Mouse (Mus musculus) forebrain, embryonic 10.5 days (tissue): ENCODE results near the gene Heatr5a. TPM values are rescaled to one million over a fixed set of nuclear protein-coding genes. Genes with fewer than 3 reads are reported as not detected.

Source experiments
- DNase-seq: peaks from one replicate; pipeline ENCODE4 v3.0.0-alpha.2; 2017; ENCODE audit warnings: low spot score; ENCODE audit errors: extremely low spot score
- H3K27ac ChIP-seq: fragments of 300-500 bp; sonication (generic); 2 replicates; pipeline ENCODE4 v1.5.1; 2016; ENCODE audit warnings: mild to moderate bottlenecking
- H3K27me3 ChIP-seq: fragments of 300-500 bp; sonication (generic); 2 replicates; pipeline ENCODE4 v1.6.1; 2016; ENCODE audit warnings: mild to moderate bottlenecking; ENCODE audit not compliant: poor library complexity, severe bottlenecking
- H3K36me3 ChIP-seq: fragments of 300-500 bp; sonication (generic); replicated peaks from 2 replicates; pipeline ENCODE4 v1.6.1; 2016; ENCODE audit warnings: mild to moderate bottlenecking, moderate library complexity
- H3K4me1 ChIP-seq: fragments of 300-500 bp; sonication (generic); 2 replicates; pipeline ENCODE4 v1.6.1; 2016
- H3K4me3 ChIP-seq: fragments of 300-500 bp; sonication (generic); 2 replicates; pipeline ENCODE4 v1.5.1; 2016; ENCODE audit warnings: mild to moderate bottlenecking, moderate library complexity
- H3K9me3 ChIP-seq: fragments of 300-500 bp; sonication (generic); 2 replicates; pipeline ENCODE4 v1.6.1; 2016; ENCODE audit warnings: mild to moderate bottlenecking, moderate library complexity
- WGBS: fragments of 180-500 bp; shearing (Covaris S2); methylation state at CpG from one replicate; pipeline ENCODE4 v1.1.7; 2016; 5-methylcytosine and 5-hydroxymethylcytosine counted together
- polyA plus RNA-seq: library from polyadenylated mRNA; unstranded; fragments of >200 nt; fragmentation: Nextera tagmentation; extraction: Ambion mirVana; gene quantifications from 2 replicates; pipeline ENCODE4 v1.2.1, GENCODE M21; 2016

Heatr5a gene
- polyA plus RNA-seq, 1 experiment from 2014 or later, result 14.5 TPM

GRCm38 (mm10) chr12:51967915-51968595 is 3.1 kb downstream of the Heatr5a start:
- WGBS, result 91% methylated on average over 9 of the region's 9 CpGs
- no peak for DNase-seq
- Histone ChIP-seq H3K4me3 (no peak overlapping the region), H3K27ac (no peak overlapping the region), H3K36me3 (no peaks in the 10 kb centered on the region), H3K4me1 (peaks cover 18% of the 10 kb centered on the region), H3K9me3 (peaks cover 3% of the 10 kb centered on the region; the same call in 1 of the 2 replicates), H3K27me3 (no peaks in the 10 kb centered on the region)

- Histone ChIP-seq H3K4me1 (peaks cover 5% of the 10 kb centered on the region; the same call in 1 of the 2 replicates), H3K27ac (no peak overlapping the region), H3K9me3 (no peaks in the 10 kb centered on the region), H3K36me3 (peaks cover 68% of the 10 kb centered on the region), H3K27me3 (no peaks in the 10 kb centered on the region), H3K4me3 (no peak overlapping the region)
- no peak for DNase-seq
- 93% methylated on average over 6 of the region's 6 CpGs for WGBS
Measured at GRCm38 (mm10) chr12:51957626-51958025, 13.5 kb downstream of the Heatr5a start.

GRCm38 (mm10) chr12:51952309-51952708 is 18.8 kb downstream of the Heatr5a start:
- peaks cover 87% of the 10 kb centered on the region for H3K36me3 ChIP-seq

GRCm38 (mm10) chr12:51947498-51947945 is 23.6 kb downstream of the Heatr5a start:
- 90% methylated on average over 10 of the region's 10 CpGs for WGBS
- H3K4me3 ChIP-seq, result no peak overlapping the region
- peaks cover 4% of the 10 kb centered on the region; the same call in 1 of the 2 replicates for H3K9me3 ChIP-seq
- no peak overlapping the region for H3K27ac ChIP-seq
- no peaks in the 10 kb centered on the region for H3K27me3 ChIP-seq
- H3K4me1 ChIP-seq, result peaks cover 13% of the 10 kb centered on the region; the same call in 1 of the 2 replicates
- DNase-seq, result no peak
- peaks cover 69% of the 10 kb centered on the region for H3K36me3 ChIP-seq

More at GRCm38 (mm10) chr12:51952309-51952708, 18.8 kb downstream of the Heatr5a start:
- DNase-seq, result no peak
- peaks cover 5% of the 10 kb centered on the region; the same call in 1 of the 2 replicates for H3K4me1 ChIP-seq
- 88% methylated on average over 10 of the region's 10 CpGs for WGBS
- no peaks in the 10 kb centered on the region for H3K27me3 ChIP-seq
- no peak overlapping the region for H3K27ac ChIP-seq
- H3K4me3 ChIP-seq, result no peak overlapping the region
- peaks cover 4% of the 10 kb centered on the region; the same call in 1 of the 2 replicates for H3K9me3 ChIP-seq

GRCm38 (mm10) chr12:51945331-51945730 is 25.8 kb downstream of the Heatr5a start:
- Histone ChIP-seq H3K4me3 (no peak overlapping the region), H3K36me3 (peaks cover 51% of the 10 kb centered on the region), H3K9me3 (peaks cover 4% of the 10 kb centered on the region; the same call in 1 of the 2 replicates), H3K27ac (no peak overlapping the region), H3K27me3 (no peaks in the 10 kb centered on the region), H3K4me1 (peaks cover 13% of the 10 kb centered on the region; the same call in 1 of the 2 replicates)
- WGBS, result 73% methylated on average over 9 of the region's 9 CpGs
- DNase-seq, result no peak

- peaks cover 34% of the 10 kb centered on the region for H3K36me3 ChIP-seq
- H3K27ac ChIP-seq, result no peak overlapping the region
- no peak for DNase-seq
- H3K9me3 ChIP-seq, result no peaks in the 10 kb centered on the region
- H3K4me1 ChIP-seq, result no peaks in the 10 kb centered on the region
- no peaks in the 10 kb centered on the region for H3K27me3 ChIP-seq
- no peak overlapping the region for H3K4me3 ChIP-seq
- 89% methylated on average over 4 of the region's 4 CpGs for WGBS
Measured at GRCm38 (mm10) chr12:51939848-51940247, 31.3 kb downstream of the Heatr5a start.

GRCm38 (mm10) chr12:51937938-51938337 is 33.2 kb downstream of the Heatr5a start:
- Histone ChIP-seq H3K36me3 (peaks cover 35% of the 10 kb centered on the region), H3K9me3 (no peaks in the 10 kb centered on the region), H3K27ac (no peak overlapping the region), H3K4me1 (no peaks in the 10 kb centered on the region), H3K4me3 (no peak overlapping the region), H3K27me3 (no peaks in the 10 kb centered on the region)
- DNase-seq, result no peak
- 86% methylated on average over 6 of the region's 6 CpGs for WGBS

- Histone ChIP-seq H3K4me3 (no peak overlapping the region), H3K27me3 (no peaks in the 10 kb centered on the region), H3K4me1 (no peaks in the 10 kb centered on the region), H3K9me3 (no peaks in the 10 kb centered on the region), H3K27ac (no peak overlapping the region), H3K36me3 (peaks cover 25% of the 10 kb centered on the region)
- DNase-seq, result no peak
- 93% methylated on average over 2 of the region's 2 CpGs for WGBS
Measured at GRCm38 (mm10) chr12:51929630-51930029, 41.5 kb downstream of the Heatr5a start.

GRCm38 (mm10) chr12:51917191-51917590 is 53.9 kb downstream of the Heatr5a start:
- Histone ChIP-seq H3K27me3 (no peaks in the 10 kb centered on the region), H3K27ac (no peak overlapping the region), H3K9me3 (no peaks in the 10 kb centered on the region), H3K36me3 (peaks cover 62% of the 10 kb centered on the region), H3K4me3 (no peak overlapping the region), H3K4me1 (no peaks in the 10 kb centered on the region)
- WGBS, result 85% methylated on average over 2 of the region's 2 CpGs
- no peak for DNase-seq

GRCm38 (mm10) chr12:51914903-51915670 is 56.0 kb downstream of the Heatr5a start:
- WGBS, result 95% methylated on average over 12 of the region's 12 CpGs
- H3K27me3 ChIP-seq, result no peaks in the 10 kb centered on the region
- no peak overlapping the region for H3K27ac ChIP-seq
- no peak overlapping the region for H3K4me3 ChIP-seq
- no peaks in the 10 kb centered on the region for H3K9me3 ChIP-seq
- no peaks in the 10 kb centered on the region for H3K4me1 ChIP-seq
- DNase-seq, result no peak
- peaks cover 44% of the 10 kb centered on the region for H3K36me3 ChIP-seq

GRCm38 (mm10) chr12:51909202-51909601 is 61.9 kb downstream of the Heatr5a start:
- WGBS, result 95% methylated on average over 5 of the region's 5 CpGs

GRCm38 (mm10) chr12:51907543-51907942 is 63.6 kb downstream of the Heatr5a start:
- H3K4me1 ChIP-seq, result no peaks in the 10 kb centered on the region
- H3K36me3 ChIP-seq, result peaks cover 27% of the 10 kb centered on the region
- DNase-seq, result no peak
- no peak overlapping the region for H3K4me3 ChIP-seq
- H3K9me3 ChIP-seq, result no peaks in the 10 kb centered on the region
- WGBS, result 87% methylated on average over 3 of the region's 3 CpGs
- H3K27ac ChIP-seq, result no peak overlapping the region
- H3K27me3 ChIP-seq, result no peaks in the 10 kb centered on the region

More at GRCm38 (mm10) chr12:51909202-51909601, 61.9 kb downstream of the Heatr5a start:
- H3K4me1 ChIP-seq, result no peaks in the 10 kb centered on the region
- H3K9me3 ChIP-seq, result no peaks in the 10 kb centered on the region
- H3K27ac ChIP-seq, result no peak overlapping the region
- H3K27me3 ChIP-seq, result no peaks in the 10 kb centered on the region
- DNase-seq, result no peak
- peaks cover 34% of the 10 kb centered on the region for H3K36me3 ChIP-seq
- no peak overlapping the region for H3K4me3 ChIP-seq

GRCm38 (mm10) chr12:51900551-51900950 is 70.6 kb downstream of the Heatr5a start:
- peaks cover 61% of the 10 kb centered on the region for H3K36me3 ChIP-seq
- no peak overlapping the region for H3K4me3 ChIP-seq
- no peak overlapping the region for H3K27ac ChIP-seq
- no peak for DNase-seq
- WGBS, result 91% methylated on average over 7 of the region's 7 CpGs
- no peaks in the 10 kb centered on the region for H3K9me3 ChIP-seq
- H3K4me1 ChIP-seq, result no peaks in the 10 kb centered on the region
- no peaks in the 10 kb centered on the region for H3K27me3 ChIP-seq
